Mouse (Mus musculus) midbrain, embryonic 10.5 days (tissue): ENCODE results near the gene Ctns. TPM values are rescaled to one million over a fixed set of nuclear protein-coding genes. Genes with fewer than 3 reads are reported as not detected.

Source experiments
- polyA plus RNA-seq: library from polyadenylated mRNA; unstranded; fragments of >200 nt; fragmentation: Nextera tagmentation; extraction: Ambion mirVana; gene quantifications from 2 replicates; pipeline ENCODE4 v1.2.1, GENCODE M21; 2016

Gene Ctns
- polyA plus RNA-seq, 1 experiment from 2014 or later, result 15.1 TPM

Other genes starting within 250 kb of the Ctns start
- 1.2 TPM in 2 replicates for gene Atp2a3, start 237.9 kb downstream of the Ctns start, polyA plus RNA-seq
- 1.2 TPM in 2 replicates for gene P2rx1, start 199.9 kb downstream of the Ctns start, polyA plus RNA-seq
- gene Camkk1, start 180.0 kb downstream of the Ctns start, polyA plus RNA-seq, result 5.4 and 7.5 TPM in 2 replicates
- gene Ncbp3, start 151.3 kb downstream of the Ctns start, polyA plus RNA-seq, result 11.7 and 12.2 TPM in 2 replicates
- 0.39 and 0.60 TPM in 2 replicates for gene Itgae, start 108.5 kb downstream of the Ctns start, polyA plus RNA-seq
- 22.4 and 24.5 TPM in 2 replicates for gene Haspin, start 60.7 kb downstream of the Ctns start, polyA plus RNA-seq
- 0.21 and 0.29 TPM in 2 replicates for gene P2rx5, start 38.6 kb downstream of the Ctns start, polyA plus RNA-seq
- gene Emc6, start 22.0 kb downstream of the Ctns start, polyA plus RNA-seq, result 132 and 137 TPM in 2 replicates
- 175 and 199 TPM in 2 replicates for gene Tax1bp3, start 22.0 kb downstream of the Ctns start, polyA plus RNA-seq
- 0.97 and 1.0 TPM in 2 replicates for gene Shpk, start 418 bp upstream of the Ctns start, polyA plus RNA-seq
- not detected in 2 replicates for gene Trpv1, start 35.2 kb upstream of the Ctns start, polyA plus RNA-seq
- gene Trpv3, start 68.3 kb upstream of the Ctns start, polyA plus RNA-seq, result not detected in 2 replicates
- 0.17 TPM in 1 of 2 replicates, not detected in the other for gene Aspa, start 130.6 kb upstream of the Ctns start, polyA plus RNA-seq
- gene Gm49340, start 130.7 kb upstream of the Ctns start, polyA plus RNA-seq, result not detected in 2 replicates
- not detected in 2 replicates for gene Spata22, start 130.7 kb upstream of the Ctns start, polyA plus RNA-seq
- not detected in 2 replicates for gene Olfr20, start 151.7 kb upstream of the Ctns start, polyA plus RNA-seq
- not detected in 2 replicates for gene Olfr376, start 172.2 kb upstream of the Ctns start, polyA plus RNA-seq
- not detected in 2 replicates for gene Olfr1, start 200.6 kb upstream of the Ctns start, polyA plus RNA-seq
- gene Olfr378, start 229.4 kb upstream of the Ctns start, polyA plus RNA-seq, result not detected in 2 replicates